Mouse (Mus musculus) adrenal gland, adult 8-10 months (tissue): ENCODE measurements around the gene Med24. TPM values are rescaled to one million over a fixed set of nuclear protein-coding genes. Genes with fewer than 3 reads are reported as not detected.
"Not testable (repeated sequence)": the region's sequence is repeated elsewhere in the genome, so short reads cannot be mapped to it uniquely, and the experiment has no call there.

Source experiments
- DNase-seq: peaks from one replicate; pipeline ENCODE4 v3.0.0; 2022
- total RNA-seq, 4 experiments: library from RNA; stranded (reverse); gene quantifications; 2 replicates each; pipeline ENCODE4 v1.2.4; 2022

Gene Med24
- total RNA-seq, 4 experiments from 2014 or later = 47.7 to 63.3 (median 55.7) TPM

- DNase-seq = no peak
These were observed 41.2 kb downstream of the Med24 start for GRCm38 (mm10) chr11:98688009-98688408.

GRCm38 (mm10) chr11:98686976-98687375, 42.3 kb downstream of the Med24 start:
- no peak for DNase-seq

GRCm38 (mm10) chr11:98685642-98686041, 43.6 kb downstream of the Med24 start:
- no peak for DNase-seq

- DNase-seq = no peak
These were observed 46.4 kb downstream of the Med24 start for GRCm38 (mm10) chr11:98682811-98683210.

- peak; percentile 97 for DNase-seq
These were observed 47.2 kb downstream of the Med24 start, which contains the start of gene Psmd3 for GRCm38 (mm10) chr11:98681786-98682745. Gene Psmd3, plus strand, starts transcription at chr11:98682554.

- no peak for DNase-seq
These were observed 48.0 kb downstream of the Med24 start for GRCm38 (mm10) chr11:98681186-98681585.

- DNase-seq = not testable (repeated sequence)
These were observed 48.6 kb downstream of the Med24 start for GRCm38 (mm10) chr11:98680595-98680994.

DNA sequence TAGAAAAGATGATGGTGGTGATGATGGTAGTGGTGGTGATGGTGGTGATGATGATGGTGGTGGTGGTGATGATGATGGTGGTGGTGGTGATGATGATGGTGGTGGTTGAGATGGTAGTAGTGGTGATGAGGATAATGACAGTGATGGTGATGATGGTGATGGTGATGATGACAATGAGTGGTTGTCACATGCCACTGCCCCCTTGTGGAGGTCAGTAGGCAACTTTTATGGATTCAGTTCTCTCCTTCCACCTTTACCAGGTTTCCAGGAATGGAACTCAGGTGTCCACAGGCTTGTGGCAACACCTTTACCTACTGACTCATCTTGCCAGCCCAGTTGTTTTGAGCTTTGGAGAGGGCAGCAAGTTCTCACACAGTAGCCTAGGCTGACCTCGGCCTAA, 49.2 kb downstream of the Med24 start:
- no peak for DNase-seq

- DNase-seq = no peak
These were observed 53.3 kb downstream of the Med24 start for GRCm38 (mm10) chr11:98675829-98676363.

- not testable (repeated sequence) for DNase-seq
These were observed 56.1 kb downstream of the Med24 start for GRCm38 (mm10) chr11:98673136-98673535.

- no peak for DNase-seq
These were observed 56.8 kb downstream of the Med24 start for GRCm38 (mm10) chr11:98672482-98672881.

DNA sequence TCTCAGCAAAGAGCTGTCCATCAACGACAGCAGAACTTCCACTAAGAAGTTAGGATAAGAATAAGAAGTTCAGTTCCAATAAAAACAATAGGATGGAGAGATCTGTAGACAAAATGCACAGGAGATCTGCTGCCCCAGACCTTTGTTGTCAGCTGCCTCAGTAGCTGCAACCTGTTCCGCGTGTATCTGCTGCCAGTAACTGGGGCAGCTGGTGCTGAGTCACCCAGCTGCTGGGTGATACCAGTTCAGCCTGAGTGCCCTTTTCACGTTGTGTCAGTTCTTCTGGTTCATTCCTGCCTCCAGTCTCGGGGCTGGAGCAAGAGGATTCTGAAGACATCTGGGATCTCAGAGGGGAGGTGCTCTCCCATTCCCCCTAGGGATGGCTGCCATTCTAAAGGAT, 57.4 kb downstream of the Med24 start:
- DNase-seq = no peak

GRCm38 (mm10) chr11:98671284-98671815, 57.9 kb downstream of the Med24 start:
- DNase-seq = no peak

GRCm38 (mm10) chr11:98668984-98669383, 60.3 kb downstream of the Med24 start:
- DNase-seq = no peak

DNA sequence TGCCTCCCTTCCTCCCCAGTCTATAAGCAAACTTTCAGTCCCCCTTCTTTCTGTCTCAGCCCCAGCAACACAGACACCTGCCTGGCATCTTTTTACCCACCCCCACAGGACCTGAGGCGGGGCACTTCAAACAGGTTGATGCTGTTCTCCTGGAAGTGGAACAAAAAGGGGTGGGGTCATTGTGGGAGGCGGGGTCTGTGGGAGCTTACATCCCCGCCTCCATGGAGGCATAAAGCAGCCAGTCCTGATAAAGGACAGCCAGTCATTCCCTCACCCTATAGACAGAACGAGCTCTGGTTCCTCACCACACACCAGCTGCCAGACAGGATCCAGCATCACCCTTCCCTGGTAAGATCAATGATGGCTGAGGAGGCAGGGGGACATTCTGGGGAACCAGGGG, 65.1 kb downstream of the Med24 start, which contains the start of gene Gsdma:
Gene Gsdma, plus strand, starts transcription at position 261 of the 400 bp plus-strand sequence.
- no peak for DNase-seq

GRCm38 (mm10) chr11:98660517-98660916, 68.7 kb downstream of the Med24 start:
- DNase-seq = no peak

DNA sequence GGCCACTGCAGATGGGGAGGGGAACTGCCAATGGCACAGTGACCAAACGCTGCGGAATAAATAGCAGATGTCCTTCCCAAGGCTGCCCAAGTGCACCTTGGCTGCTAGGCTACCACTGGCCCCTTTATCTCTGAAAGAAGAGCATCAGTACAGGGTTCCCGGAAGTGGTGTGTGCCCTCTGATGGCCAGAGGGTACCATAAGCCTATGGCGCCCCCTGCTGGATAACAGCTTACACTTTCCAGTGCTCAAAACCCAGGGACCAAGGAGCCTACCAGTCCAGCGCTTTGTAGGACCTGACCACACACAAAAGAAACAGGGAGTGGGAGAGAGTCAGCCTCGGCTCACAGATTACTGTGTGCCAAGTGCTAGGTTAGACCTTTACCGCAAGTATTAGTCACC, 74.2 kb downstream of the Med24 start:
- not testable (repeated sequence) for DNase-seq

Other genes with a start within 250 kb of the Med24 start
- gene Ikzf3, start 183.4 kb downstream of the Med24 start, total RNA-seq = 1 to 10 TPM in 1 of 4 experiments, under 1 TPM in 3; 0.49 to 1.0 (median 0.75) TPM
- 1 to 10 TPM in 1 of 4 experiments, under 1 TPM in 2, not detected in 1; 0.51 to 1.1 (median 0.74) TPM for gene Zpbp2, start 178.3 kb downstream of the Med24 start, total RNA-seq
- gene Ormdl3, start 142.1 kb downstream of the Med24 start, total RNA-seq = 100 to 1,000 TPM; 102 to 147 (median 129) TPM
- not detected for gene Lrrc3c, start 131.1 kb downstream of the Med24 start, total RNA-seq
- gene Gm12355, start 103.8 kb downstream of the Med24 start, total RNA-seq = 10 to 100 TPM; 12.6 to 16.2 (median 14.5) TPM
- gene Gsdma3, start 103.1 kb downstream of the Med24 start, total RNA-seq = 10 to 100 TPM in 1 of 4 experiments, 1 to 10 TPM in 3; 1.5 to 14.3 (median 4.9) TPM
- gene Gsdma2, start 82.7 kb downstream of the Med24 start, total RNA-seq = under 1 TPM in 1 of 4 experiments, not detected in 3; 0.63 TPM
- gene Gsdma, start 65.1 kb downstream of the Med24 start, total RNA-seq = not detected
- gene Psmd3, start 46.9 kb downstream of the Med24 start, total RNA-seq = 100 to 1,000 TPM; 115 to 121 (median 117) TPM
- gene Csf3, start 28.2 kb downstream of the Med24 start, total RNA-seq = not detected
- gene Thra, start 11.2 kb upstream of the Med24 start, total RNA-seq = 100 to 1,000 TPM in 1 of 4 experiments, 10 to 100 TPM in 3; 67.1 to 111 (median 82.9) TPM
- gene Nr1d1, start 45.9 kb upstream of the Med24 start, total RNA-seq = 100 to 1,000 TPM; 140 to 286 (median 201) TPM
- 10 to 100 TPM; 93.5 to 98.5 (median 93.7) TPM for gene Msl1, start 66.1 kb upstream of the Med24 start, total RNA-seq
- gene Casc3, start 75.5 kb upstream of the Med24 start, total RNA-seq = 10 to 100 TPM; 34.3 to 47.2 (median 41.6) TPM
- gene Rapgefl1, start 107.3 kb upstream of the Med24 start, total RNA-seq = 1 to 10 TPM in 2 of 4 experiments, under 1 TPM in 2; 0.55 to 1.8 (median 1.0) TPM
- 10 to 100 TPM; 20.4 to 26.7 (median 23.5) TPM for gene Wipf2, start 134.2 kb upstream of the Med24 start, total RNA-seq
- gene Cdc6, start 178.4 kb upstream of the Med24 start, total RNA-seq = under 1 TPM; 0.20 to 0.95 (median 0.72) TPM
- gene Rara, start 198.4 kb upstream of the Med24 start, total RNA-seq = 10 to 100 TPM; 21.3 to 36.8 (median 30.8) TPM